Mouse (Mus musculus) v-Abl transformed pro-B cells (cell line): ENCODE results near the gene Bcas1.

Source experiments
- in situ Hi-C, 2 experiments: fragments of 400-800 bp; cut with MboI; formaldehyde crosslinking; loops; one replicate each; pipeline ENCODE4 v1.15.1; 2025; ENCODE audit not compliant: unreplicated experiment in 2 of 2

Bcas1 gene

DNA sequence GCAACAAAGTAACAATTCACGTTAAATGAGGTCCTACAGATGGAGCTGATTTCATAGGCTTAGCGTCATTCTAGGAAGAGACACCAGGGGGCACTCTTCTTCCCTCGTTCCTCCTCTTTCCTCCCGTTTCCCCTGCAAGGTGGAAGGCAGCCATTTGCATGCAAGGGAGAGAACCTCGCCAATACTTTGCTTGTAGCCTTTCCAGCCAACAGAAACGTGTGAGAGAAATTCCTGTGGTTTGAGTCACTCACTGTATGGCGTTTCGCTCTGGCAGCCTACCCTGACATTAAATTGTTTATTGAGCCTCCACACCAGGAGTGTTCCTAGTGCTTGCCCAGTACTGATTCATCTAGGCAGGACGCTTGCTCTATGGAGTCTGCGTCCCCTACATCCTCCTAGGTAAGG is 72.7 kb downstream of the Bcas1 start:
- in situ Hi-C loops, result loop anchor here (5.0 to 25.0 kb wide), 6 partner anchors 47 to 1857 kb away; partner anchors contain the start of gene Zfp64 (in 1 of the 2)

- in situ Hi-C loops, result loop anchor here (5.0 to 25.0 kb wide), 4 partner anchors 295 to 1860 kb away; partner anchors contain the start of gene Zfp64 (in 1 of the 2)
Observed at GRCm38 (mm10) chr2:170352273-170352672, 75.4 kb downstream of the Bcas1 start.

GRCm38 (mm10) chr2:170351847-170352246 is 75.8 kb downstream of the Bcas1 start:
- in situ Hi-C loops, result loop anchor here (5.0 to 25.0 kb wide), 4 partner anchors 295 to 1860 kb away; partner anchors contain the start of gene Zfp64 (in 1 of the 2)

DNA sequence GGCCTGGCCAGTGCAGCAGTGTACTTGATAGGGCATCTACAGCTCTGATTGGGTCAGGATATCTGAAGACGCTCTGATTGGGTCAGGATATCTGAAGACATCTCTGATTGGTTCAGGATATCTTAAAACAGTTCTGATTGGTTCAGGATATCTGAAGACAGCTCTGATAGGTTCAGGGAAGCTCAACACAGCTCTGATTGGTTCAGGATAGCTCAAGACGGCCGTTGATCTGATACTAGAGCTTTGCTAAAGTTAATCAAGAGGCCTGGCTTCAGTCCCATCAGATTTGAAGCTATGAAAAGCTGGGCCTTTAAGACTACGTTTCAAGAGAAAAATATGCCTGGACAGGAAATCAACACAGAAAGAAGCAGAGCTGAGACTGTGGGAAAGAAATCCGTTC is 77.9 kb downstream of the Bcas1 start:
- in situ Hi-C loops, result loop anchor here (5.0 to 25.0 kb wide), 5 partner anchors 232 to 1863 kb away; partner anchors contain the start of gene Zfp64 (in 2 of the 2)

- in situ Hi-C loops, result loop anchor here (5.0 to 10.0 kb wide), 2 partner anchors 232 to 1394 kb away; partner anchors contain the start of gene Zfp64 (in 1 of the 2)
Observed at GRCm38 (mm10) chr2:170349096-170349495, 78.5 kb downstream of the Bcas1 start.

GRCm38 (mm10) chr2:170347131-170347765 is 80.4 kb downstream of the Bcas1 start:
- in situ Hi-C loops, result loop anchor here (5.0 to 10.0 kb wide), 2 partner anchors 230 to 1392 kb away; partner anchors contain the start of gene Zfp64 (in 1 of the 2)

DNA sequence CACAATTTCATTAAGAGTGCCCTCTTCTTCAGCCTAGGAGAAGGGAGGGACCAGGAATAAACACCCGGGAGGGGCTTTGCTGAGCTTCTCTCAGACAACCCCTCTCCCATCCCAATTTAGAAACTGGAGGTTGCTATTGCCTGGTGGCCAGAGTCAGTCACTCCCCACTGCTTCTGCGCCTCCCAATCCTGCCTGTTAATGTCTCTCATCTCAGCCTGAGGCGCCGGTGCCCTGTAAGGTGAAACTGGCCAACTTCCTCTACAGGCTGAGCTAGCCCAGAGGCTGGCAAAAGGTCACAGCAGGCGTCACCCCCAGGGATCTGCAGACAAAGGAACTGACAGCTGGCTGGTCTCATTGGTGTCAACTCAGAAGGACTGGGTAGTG is 82.2 kb downstream of the Bcas1 start:
- in situ Hi-C loops, result loop anchor here (5.0 to 10.0 kb wide), 2 partner anchors 228 to 1391 kb away; partner anchors contain the start of gene Zfp64 (in 1 of the 2)

GRCm38 (mm10) chr2:170344502-170345409 is 82.9 kb downstream of the Bcas1 start:
- in situ Hi-C loops, result loop anchor here (5.0 to 10.0 kb wide), 3 partner anchors 92 to 1390 kb away; partner anchors contain the start of gene Zfp64 (in 1 of the 2)

DNA sequence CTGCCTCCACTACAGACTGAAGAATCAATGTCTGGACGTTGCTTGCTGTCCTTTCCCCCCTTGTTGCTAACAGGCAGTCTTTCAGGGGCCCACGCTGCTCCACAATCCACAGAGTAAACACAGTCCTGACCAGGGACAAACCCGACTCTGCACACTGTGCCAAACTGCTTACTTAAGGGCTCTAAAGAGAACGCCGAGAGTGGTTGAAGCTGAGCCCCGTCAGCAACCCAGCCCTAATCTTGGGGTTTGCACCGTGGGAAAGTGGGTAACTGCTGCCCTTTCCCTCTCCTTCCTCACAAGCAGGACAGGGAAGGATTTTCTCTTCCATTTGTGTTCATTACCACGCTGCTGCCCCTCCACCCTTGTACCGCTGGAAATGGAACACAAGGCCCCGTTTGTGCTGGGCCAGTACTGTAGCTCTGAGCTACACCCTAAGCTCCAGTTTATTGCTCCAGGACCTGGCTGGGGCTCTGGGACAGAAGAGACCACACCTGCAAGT is 83.8 kb downstream of the Bcas1 start:
- in situ Hi-C loops, result loop anchor here (5.0 to 10.0 kb wide), 3 partner anchors 92 to 1389 kb away; partner anchors contain the start of gene Zfp64 (in 1 of the 2)

DNA sequence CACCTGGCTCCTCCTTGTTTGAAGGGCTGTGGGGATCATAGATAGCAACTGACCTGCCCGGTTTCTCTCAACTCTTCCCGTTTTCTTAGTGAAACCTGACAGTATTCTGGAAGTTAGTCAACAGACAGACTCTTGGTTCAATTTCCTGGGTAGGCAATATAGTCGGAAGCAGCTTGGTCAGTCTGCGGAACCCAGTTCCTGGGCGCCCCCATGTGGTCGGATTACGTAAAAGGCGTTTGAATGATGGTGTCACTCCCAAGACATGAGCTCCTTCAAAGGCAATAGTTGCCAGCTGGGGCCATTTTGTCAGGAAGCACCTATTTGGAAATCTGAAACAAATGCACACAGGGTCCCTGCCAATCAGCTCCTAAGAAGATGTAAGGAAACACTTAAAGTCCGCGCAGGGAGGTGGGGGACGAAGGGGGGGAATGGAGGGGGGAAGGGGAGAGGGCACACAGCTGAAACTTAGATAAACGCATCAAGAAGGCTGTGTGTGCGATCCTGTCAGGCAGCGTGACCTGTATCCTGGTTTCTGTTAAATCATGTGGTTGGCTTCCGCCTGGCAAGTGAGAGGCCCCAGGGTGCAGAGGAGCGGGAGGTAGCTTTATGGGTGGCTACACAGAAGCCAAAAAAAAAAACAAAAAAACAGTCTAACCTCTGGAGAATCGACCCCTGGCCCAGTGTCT is 84.4 kb downstream of the Bcas1 start:
- in situ Hi-C loops, result loop anchor here (5.0 to 10.0 kb wide), 3 partner anchors 91 to 1388 kb away; partner anchors contain the start of gene Zfp64 (in 1 of the 2)

DNA sequence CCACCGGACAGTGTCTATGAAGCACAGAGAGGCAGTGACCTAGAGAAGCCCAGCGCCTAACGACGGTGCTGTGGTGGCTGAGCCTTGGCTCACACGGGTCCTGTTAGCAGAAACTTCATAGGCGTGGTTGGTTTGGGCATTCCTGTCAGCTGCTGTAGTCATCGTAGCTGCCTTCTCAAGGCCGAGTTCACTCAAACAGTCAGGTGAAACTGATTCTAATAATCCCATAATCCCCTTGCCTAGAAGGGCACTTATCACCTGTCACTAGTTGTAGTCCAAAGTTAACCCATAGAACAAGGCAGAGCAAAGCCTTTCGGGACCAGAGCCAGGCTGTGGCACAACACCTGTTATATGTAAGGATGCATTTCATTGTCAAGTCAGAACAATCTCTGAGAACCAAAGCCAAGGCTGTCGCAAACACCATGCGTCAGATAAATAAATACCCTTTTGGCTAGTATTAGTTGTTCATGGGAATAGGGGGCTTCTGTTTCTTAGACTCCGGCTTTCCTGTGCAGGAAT is 85.3 kb downstream of the Bcas1 start:
- in situ Hi-C loops, result loop anchor here (5.0 to 10.0 kb wide), 3 partner anchors 90 to 1388 kb away; partner anchors contain the start of gene Zfp64 (in 1 of the 2)

DNA sequence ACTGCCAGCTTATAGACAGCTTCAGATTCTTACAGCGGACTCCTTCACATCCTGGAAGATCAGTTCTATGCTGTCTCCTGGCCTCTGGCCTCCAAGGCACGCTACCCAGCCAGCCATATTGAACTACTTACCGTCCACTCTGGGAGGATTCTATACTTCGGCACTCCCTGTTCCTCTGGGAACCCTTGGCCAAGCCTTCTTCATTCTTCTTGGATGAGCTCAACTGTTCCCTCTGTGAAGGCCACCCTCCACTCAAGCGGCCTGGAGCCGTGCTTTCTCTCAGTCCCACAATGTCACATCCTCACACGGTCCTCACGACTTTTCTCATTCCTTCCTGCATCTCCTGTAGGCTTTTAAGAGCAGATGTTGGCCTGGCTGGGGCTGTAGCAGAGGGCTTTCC is 86.5 kb downstream of the Bcas1 start:
- in situ Hi-C loops, result loop anchor here (5.0 to 10.0 kb wide), 3 partner anchors 89 to 1386 kb away; partner anchors contain the start of gene Zfp64 (in 1 of the 2)

GRCm38 (mm10) chr2:170336266-170336760 is 91.3 kb downstream of the Bcas1 start:
- in situ Hi-C loops, result no loop called here

DNA sequence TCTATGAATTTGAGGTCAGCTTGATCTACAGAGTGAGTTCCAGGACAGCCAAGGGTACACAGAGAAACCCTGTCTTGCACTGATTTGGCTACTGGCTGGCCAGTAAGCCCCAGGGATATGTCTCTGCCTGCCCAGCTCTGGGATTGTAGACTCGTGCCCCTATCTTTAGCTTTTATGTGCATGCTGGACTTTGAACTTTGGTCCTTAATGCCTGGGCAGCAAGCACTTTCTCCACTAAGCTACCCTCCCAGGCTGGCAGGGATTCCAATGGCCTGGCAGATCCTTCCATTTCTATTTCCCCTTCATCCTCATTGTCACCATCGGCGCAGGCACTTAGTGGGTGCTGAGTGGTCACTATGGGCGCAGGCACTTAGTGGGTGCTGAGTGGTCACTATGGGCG is 92.5 kb downstream of the Bcas1 start:
- in situ Hi-C loops, result no loop called here

DNA sequence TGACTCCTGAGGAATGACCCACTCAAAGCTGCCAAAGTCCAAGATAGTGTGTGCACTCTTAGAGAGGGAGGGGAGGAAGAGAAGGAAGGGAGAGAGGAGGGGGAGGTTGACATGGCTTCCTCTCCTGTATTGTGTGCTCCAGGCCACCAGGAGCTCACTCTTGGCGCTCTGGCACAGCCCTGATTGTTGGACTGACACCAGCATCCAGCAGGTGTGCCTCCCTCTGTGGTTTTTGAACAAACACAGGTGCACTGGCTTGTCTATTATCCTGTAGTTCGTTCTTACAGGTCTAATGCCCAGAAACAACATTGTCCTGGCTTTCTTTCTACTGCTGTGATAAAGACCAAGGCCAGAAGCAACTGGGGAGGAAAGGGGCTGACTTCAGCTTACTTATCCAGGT is 95.8 kb downstream of the Bcas1 start:
- in situ Hi-C loops, result no loop called here

DNA sequence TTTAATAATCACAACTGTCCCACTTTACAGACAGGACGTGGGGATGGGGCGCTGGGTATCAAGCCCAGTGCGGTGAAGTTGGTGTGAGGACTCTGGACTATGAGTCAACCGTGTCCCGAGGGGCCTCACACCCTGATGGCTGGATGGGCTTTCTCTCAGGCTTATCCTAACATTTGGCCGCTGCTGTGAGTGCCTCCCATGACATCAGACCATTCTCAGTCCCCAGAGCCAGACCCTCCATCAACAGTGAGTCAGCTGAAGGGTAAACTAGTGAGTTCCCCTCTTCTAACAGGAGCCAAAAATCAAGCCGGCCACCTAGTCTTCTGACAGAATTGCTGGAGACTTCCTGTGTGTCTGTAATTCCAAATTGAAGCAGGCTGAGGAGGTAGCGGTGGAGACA is 97.2 kb downstream of the Bcas1 start:
- in situ Hi-C loops, result no loop called here

DNA sequence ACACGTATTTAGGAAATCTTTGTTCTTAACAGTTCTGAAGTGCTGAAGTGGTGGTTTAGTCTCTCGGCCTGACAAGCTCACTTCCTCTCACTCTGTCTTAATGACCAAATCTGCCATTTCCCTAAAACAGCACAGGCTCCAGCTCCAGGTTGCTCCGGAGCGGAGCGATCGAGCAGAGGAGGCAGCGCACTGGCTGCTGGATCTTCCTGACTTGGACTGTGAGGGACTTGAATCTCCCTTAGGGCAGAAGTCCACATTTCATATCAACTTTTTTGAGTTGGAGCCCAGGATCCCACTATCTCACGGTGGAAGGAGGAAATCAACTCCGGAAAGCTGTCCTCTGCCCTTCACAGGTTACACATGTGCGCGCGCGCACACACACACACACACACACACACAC is 97.7 kb downstream of the Bcas1 start:
- in situ Hi-C loops, result no loop called here

DNA sequence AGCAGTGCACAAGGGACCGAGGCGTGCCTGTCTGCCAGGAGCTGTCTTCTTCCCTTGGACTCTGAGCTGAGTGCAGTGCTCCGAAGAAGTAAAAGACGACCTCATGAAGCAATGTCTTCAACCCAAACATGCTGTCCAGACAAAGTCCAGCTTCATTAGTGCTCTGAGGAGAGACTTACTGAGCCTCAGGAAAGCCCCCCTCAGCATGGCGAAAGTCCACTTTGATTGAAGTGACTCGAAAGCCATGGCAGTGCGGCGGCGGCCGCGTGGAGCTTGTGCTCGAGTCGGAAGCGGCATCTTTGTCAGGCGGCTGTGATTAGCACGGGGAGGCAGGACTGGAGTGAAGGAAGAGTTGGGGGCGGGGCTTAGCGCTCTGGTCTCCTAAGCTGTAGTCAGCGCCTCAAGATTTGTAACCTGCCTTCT is 103.7 kb downstream of the Bcas1 start:
- in situ Hi-C loops, result no loop called here

DNA sequence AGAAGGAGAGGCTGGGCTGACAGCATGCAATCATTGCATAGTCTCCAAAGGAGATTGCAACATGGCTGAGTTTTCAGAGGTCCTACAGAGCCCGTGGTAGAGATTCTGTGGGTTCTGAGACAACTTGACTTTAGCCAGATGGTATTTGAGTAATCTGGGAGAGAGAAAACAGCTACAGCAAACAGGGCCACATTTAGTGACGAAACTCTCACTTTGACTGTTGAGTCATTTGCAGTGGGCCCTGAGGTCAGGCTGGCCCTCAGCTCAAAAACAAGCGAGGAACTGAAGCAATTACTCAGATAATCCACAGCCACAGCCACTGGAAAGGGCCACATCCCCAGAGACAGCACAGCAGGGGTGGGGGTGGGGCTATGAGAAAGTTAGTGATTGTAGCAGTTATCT is 105.6 kb downstream of the Bcas1 start:
- in situ Hi-C loops, result no loop called here
